Mouse (Mus musculus) forebrain, embryonic 11.5 days (tissue): ENCODE results near the gene Tomm70a. TPM values are rescaled to one million over a fixed set of nuclear protein-coding genes. Genes with fewer than 3 reads are reported as not detected.

Experiments
- ATAC-seq: fragments of 200-750 bp; cut with Nextera tagmentation; replicated peaks from 2 replicates; pipeline ENCODE4 v1.8.0; 2017; ENCODE audit warnings: moderate TSS enrichment; ENCODE audit not compliant: low FRiP score
- DNase-seq: peaks from one replicate; pipeline ENCODE4 v3.0.0-alpha.2; 2017; ENCODE audit warnings: low spot score
- H3K27ac ChIP-seq: fragments of 300-500 bp; sonication (generic); 2 replicates; pipeline ENCODE4 v1.5.1; 2014; ENCODE audit warnings: low read depth, low read length
- H3K27me3 ChIP-seq: fragments of 300-500 bp; sonication (generic); 2 replicates; pipeline ENCODE4 v1.6.1; 2014; ENCODE audit warnings: mild to moderate bottlenecking, low read length, mixed read lengths; ENCODE audit not compliant: control insufficient read depth, insufficient read depth
- H3K36me3 ChIP-seq: fragments of 300-500 bp; sonication (generic); 2 replicates; pipeline ENCODE4 v1.6.1; 2014; ENCODE audit warnings: mild to moderate bottlenecking, low read length, moderate library complexity, mixed read lengths; ENCODE audit not compliant: control insufficient read depth, insufficient read depth
- H3K4me1 ChIP-seq: fragments of 300-500 bp; sonication (generic); replicated peaks from 2 replicates; pipeline ENCODE4 v1.6.1; 2014; ENCODE audit warnings: low read length, mixed read lengths; ENCODE audit not compliant: control insufficient read depth, insufficient read depth
- H3K4me2 ChIP-seq: fragments of 300-500 bp; sonication (generic); 2 replicates; pipeline ENCODE4 v1.6.1; 2014; ENCODE audit warnings: low read depth, mild to moderate bottlenecking, low read length, moderate library complexity, mixed read lengths; ENCODE audit not compliant: severe bottlenecking
- H3K4me3 ChIP-seq: fragments of 300-500 bp; sonication (generic); 2 replicates; pipeline ENCODE4 v1.5.1; 2014; ENCODE audit warnings: low read depth, low read length
- H3K9ac ChIP-seq: fragments of 300-500 bp; sonication (generic); 2 replicates; pipeline ENCODE4 v1.6.1; 2014; ENCODE audit warnings: low read length
- H3K9me3 ChIP-seq: fragments of 300-500 bp; sonication (generic); 2 replicates; pipeline ENCODE4 v1.6.1; 2016; ENCODE audit warnings: low read length, mixed read lengths; ENCODE audit not compliant: control insufficient read depth
- WGBS: fragments of 180-500 bp; shearing (Covaris S2); extraction: QIAGEN DNeasy Blood & Tissue Kit; methylation state at CpG from one replicate; pipeline ENCODE4 v1.1.7; 2014; 5-methylcytosine and 5-hydroxymethylcytosine counted together
- polyA plus RNA-seq: library from polyadenylated mRNA; unstranded; fragments of >200 nt; fragmentation: Nextera tagmentation; extraction: Ambion mirVana; gene quantifications from 2 replicates; pipeline ENCODE4 v1.2.1, GENCODE M21; 2014

The Tomm70a gene
- polyA plus RNA-seq, 1 experiment from 2014 or later = 68.6 TPM

GRCm38 (mm10) chr16:57131544-57131943, 10.0 kb downstream of the Tomm70a start:
- WGBS = 65% methylated on average over 4 of the region's 4 CpGs
- Histone ChIP-seq H3K4me1 (no peaks in the 10 kb centered on the region), H3K4me2 (no peak overlapping the region), H3K9me3 (no peaks in the 10 kb centered on the region), H3K36me3 (no peaks in the 10 kb centered on the region), H3K4me3 (no peak overlapping the region), H3K9ac (no peak overlapping the region), H3K27ac (no peak overlapping the region), H3K27me3 (no peaks in the 10 kb centered on the region)
- no peak for DNase-seq
- ATAC-seq = no peak

- WGBS = 91% methylated on average over 1 of the region's 1 CpGs
- H3K4me2 ChIP-seq = no peak overlapping the region
- no peak overlapping the region for H3K9ac ChIP-seq
- no peaks in the 10 kb centered on the region for H3K27me3 ChIP-seq
- no peak for DNase-seq
- no peaks in the 10 kb centered on the region for H3K4me1 ChIP-seq
- no peaks in the 10 kb centered on the region for H3K36me3 ChIP-seq
- no peak overlapping the region for H3K27ac ChIP-seq
- no peak for ATAC-seq
- H3K4me3 ChIP-seq = no peak overlapping the region
- no peaks in the 10 kb centered on the region for H3K9me3 ChIP-seq
These were observed 10.8 kb downstream of the Tomm70a start for GRCm38 (mm10) chr16:57132326-57132725.

GRCm38 (mm10) chr16:57133611-57134010, 12.1 kb downstream of the Tomm70a start:
- no peak overlapping the region for H3K4me2 ChIP-seq
- no peaks in the 10 kb centered on the region for H3K4me1 ChIP-seq
- H3K9ac ChIP-seq = no peak overlapping the region
- WGBS = 94% methylated on average over 6 of the region's 6 CpGs
- H3K4me3 ChIP-seq = no peak overlapping the region
- DNase-seq (no peak), ATAC-seq (no peak)
- H3K36me3 ChIP-seq = 0 out of 2 replicates have a peak, but pooled peaks cover 2% of the 10 kb centered on the region
- no peak overlapping the region for H3K27ac ChIP-seq
- H3K9me3 ChIP-seq = no peaks in the 10 kb centered on the region
- no peaks in the 10 kb centered on the region for H3K27me3 ChIP-seq

GRCm38 (mm10) chr16:57144741-57145140, 23.2 kb downstream of the Tomm70a start:
- no peaks in the 10 kb centered on the region; the same call in 1 of the 2 replicates for H3K36me3 ChIP-seq
- WGBS = 94% methylated on average over 5 of the region's 5 CpGs
- ATAC-seq = no peak

GRCm38 (mm10) chr16:57151437-57151836, 29.9 kb downstream of the Tomm70a start:
- peaks cover 5% of the 10 kb centered on the region; the same call in 1 of the 2 replicates for H3K36me3 ChIP-seq
- DNase-seq (no peak), ATAC-seq (no peak)
- H3K4me3 ChIP-seq = no peak overlapping the region
- H3K27me3 ChIP-seq = no peaks in the 10 kb centered on the region
- no peaks in the 10 kb centered on the region for H3K4me1 ChIP-seq
- H3K9ac ChIP-seq = no peak overlapping the region
- H3K9me3 ChIP-seq = no peaks in the 10 kb centered on the region
- H3K4me2 ChIP-seq = no peak overlapping the region
- WGBS = 96% methylated on average over 4 of the region's 4 CpGs
- H3K27ac ChIP-seq = no peak overlapping the region

More at GRCm38 (mm10) chr16:57144741-57145140, 23.2 kb downstream of the Tomm70a start:
- no peak overlapping the region for H3K4me3 ChIP-seq
- H3K9ac ChIP-seq = no peak overlapping the region
- H3K27me3 ChIP-seq = no peaks in the 10 kb centered on the region
- no peaks in the 10 kb centered on the region for H3K9me3 ChIP-seq
- no peak overlapping the region for H3K27ac ChIP-seq
- H3K4me2 ChIP-seq = no peak overlapping the region
- no peaks in the 10 kb centered on the region for H3K4me1 ChIP-seq
- no peak for DNase-seq

GRCm38 (mm10) chr16:57155899-57156298, 34.4 kb downstream of the Tomm70a start:
- no peak overlapping the region for H3K9ac ChIP-seq
- H3K4me1 ChIP-seq = no peaks in the 10 kb centered on the region
- no peak overlapping the region for H3K4me3 ChIP-seq
- H3K4me2 ChIP-seq = no peak overlapping the region
- peaks cover 2% of the 10 kb centered on the region; the same call in 1 of the 2 replicates for H3K36me3 ChIP-seq
- H3K27me3 ChIP-seq = no peaks in the 10 kb centered on the region
- DNase-seq (no peak), ATAC-seq (no peak)
- H3K9me3 ChIP-seq = no peaks in the 10 kb centered on the region
- no peak overlapping the region for H3K27ac ChIP-seq

- no peaks in the 10 kb centered on the region for H3K4me1 ChIP-seq
- H3K9ac ChIP-seq = no peak overlapping the region
- 91% methylated on average over 4 of the region's 4 CpGs for WGBS
- H3K4me3 ChIP-seq = no peak overlapping the region
- no peaks in the 10 kb centered on the region for H3K27me3 ChIP-seq
- DNase-seq (no peak), ATAC-seq (no peak)
- peaks cover 2% of the 10 kb centered on the region; the same call in 1 of the 2 replicates for H3K36me3 ChIP-seq
- no peak overlapping the region for H3K4me2 ChIP-seq
- H3K9me3 ChIP-seq = no peaks in the 10 kb centered on the region
- no peak overlapping the region for H3K27ac ChIP-seq
These were observed 35.6 kb downstream of the Tomm70a start for GRCm38 (mm10) chr16:57157076-57157475.

GRCm38 (mm10) chr16:57157728-57158127, 36.2 kb downstream of the Tomm70a start:
- no peak for ATAC-seq
- Histone ChIP-seq H3K27me3 (no peaks in the 10 kb centered on the region), H3K4me1 (no peaks in the 10 kb centered on the region), H3K4me2 (no peak overlapping the region), H3K36me3 (no peaks in the 10 kb centered on the region; the same call in 1 of the 2 replicates), H3K27ac (no peak overlapping the region), H3K4me3 (no peak overlapping the region), H3K9me3 (no peaks in the 10 kb centered on the region), H3K9ac (no peak overlapping the region)
- no peak for DNase-seq
- WGBS = 84% methylated on average over 4 of the region's 4 CpGs

GRCm38 (mm10) chr16:57159835-57160234, 38.3 kb downstream of the Tomm70a start:
- no peak overlapping the region for H3K4me2 ChIP-seq
- no peaks in the 10 kb centered on the region for H3K9me3 ChIP-seq
- ATAC-seq (no peak), DNase-seq (no peak)
- 74% methylated on average over 7 of the region's 7 CpGs for WGBS
- no peak overlapping the region for H3K4me3 ChIP-seq
- no peak overlapping the region for H3K9ac ChIP-seq
- no peaks in the 10 kb centered on the region for H3K4me1 ChIP-seq
- H3K36me3 ChIP-seq = no peaks in the 10 kb centered on the region; the same call in 1 of the 2 replicates
- H3K27me3 ChIP-seq = no peaks in the 10 kb centered on the region
- H3K27ac ChIP-seq = no peak overlapping the region
